Mouse (Mus musculus): Measurements from ENCODE around the gene Prrc2a. TPM values are rescaled to one million over a fixed set of nuclear protein-coding genes. Genes with fewer than 3 reads are reported as not detected.

Gene Prrc2a
- total and polyA plus RNA-seq, 2 experiments from 2014 or later: 88.0 to 230 TPM

DNA sequence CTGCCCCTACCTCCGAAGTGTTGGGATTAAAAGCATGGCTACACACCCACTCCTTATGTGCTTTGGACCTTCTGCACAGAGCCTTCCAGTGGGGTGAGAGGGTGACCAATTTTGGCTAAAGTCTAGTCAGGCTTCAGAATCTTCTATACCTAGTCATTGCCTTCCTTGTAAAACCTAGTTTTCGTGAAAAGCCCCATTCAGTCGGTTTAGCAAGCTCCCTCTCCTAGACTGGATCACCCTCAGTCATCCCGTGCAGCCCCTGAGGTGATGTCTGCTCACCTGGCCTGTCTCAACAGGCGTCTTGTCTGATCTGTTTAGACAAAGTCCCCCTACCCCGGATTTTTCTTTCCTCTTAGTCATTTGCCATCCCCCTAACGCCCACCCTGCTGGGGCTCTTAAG is 33.3 kb upstream of the Prrc2a start:
- TF ChIP-seq CTCF (IDR thresholded peaks at IDR 0.05): no peak
- H3K9ac ChIP-seq (replicated peaks; ENCODE audit: low read length, poor library complexity, severe bottlenecking): no peak overlapping the region
- H3K36me3 ChIP-seq (ENCODE audit: insufficient read depth, low read length): no peaks in the 10 kb centered on the region
- H3K27me3 ChIP-seq (ENCODE audit: insufficient read depth, low read length): peaks cover 20% of the 10 kb centered on the region
- H3K9me3 ChIP-seq (ENCODE audit: low read length): no peaks in the 10 kb centered on the region
- ATAC-seq (ENCODE audit: low FRiP score) (no peak), DNase-seq (ENCODE audit: low spot score) (no peak)
- H3K4me1 ChIP-seq (ENCODE audit: insufficient read depth, low read length): no peaks in the 10 kb centered on the region
- no peak overlapping the region for H3K4me3 ChIP-seq (ENCODE audit: low read depth, low read length)
- H3K4me2 ChIP-seq (ENCODE audit: low read depth, low read length, poor library complexity, severe bottlenecking): no peak overlapping the region
- 71% methylated on average over 7 of the region's 7 CpGs for WGBS
- no peak overlapping the region for H3K27ac ChIP-seq (ENCODE audit: low read depth, low read length)

DNA sequence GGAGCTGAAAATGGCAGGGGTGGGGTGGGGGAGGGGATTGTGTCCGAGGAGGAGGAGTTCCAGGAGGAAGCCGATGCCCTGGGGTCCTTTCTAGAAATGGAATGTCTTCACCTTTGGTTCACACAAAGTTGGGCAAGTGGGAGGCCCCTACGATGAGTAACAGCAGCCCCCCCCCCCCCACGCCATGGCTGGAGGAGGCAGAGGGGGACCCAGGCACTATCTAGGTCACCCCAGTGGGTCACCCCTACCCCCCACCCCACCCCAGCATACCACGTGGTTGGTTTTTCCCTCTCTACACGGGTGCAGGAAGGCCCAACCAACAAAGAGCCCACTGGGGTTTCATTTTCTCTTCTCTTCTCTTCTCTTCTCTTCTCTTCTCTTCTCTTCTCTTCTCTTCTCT is 32.4 kb upstream of the Prrc2a start:
- Histone ChIP-seq H3K4me1 (ENCODE audit: insufficient read depth, low read length) (no peaks in the 10 kb centered on the region), H3K27me3 (ENCODE audit: insufficient read depth, low read length) (peaks cover 20% of the 10 kb centered on the region), H3K36me3 (ENCODE audit: insufficient read depth, low read length) (no peaks in the 10 kb centered on the region), H3K9me3 (ENCODE audit: low read length) (no peaks in the 10 kb centered on the region), H3K27ac (ENCODE audit: low read depth, low read length) (no peak overlapping the region), H3K4me3 (ENCODE audit: low read depth, low read length) (no peak overlapping the region), H3K9ac (replicated peaks; ENCODE audit: low read length, poor library complexity, severe bottlenecking) (no peak overlapping the region), H3K4me2 (ENCODE audit: low read depth, low read length, poor library complexity, severe bottlenecking) (no peak overlapping the region)
- no peak for DNase-seq (ENCODE audit: low spot score)
- WGBS: 63% methylated on average over 6 of the region's 6 CpGs
- no peak for ATAC-seq (ENCODE audit: low FRiP score)
- TF ChIP-seq CTCF (IDR thresholded peaks at IDR 0.05): no peak

DNA sequence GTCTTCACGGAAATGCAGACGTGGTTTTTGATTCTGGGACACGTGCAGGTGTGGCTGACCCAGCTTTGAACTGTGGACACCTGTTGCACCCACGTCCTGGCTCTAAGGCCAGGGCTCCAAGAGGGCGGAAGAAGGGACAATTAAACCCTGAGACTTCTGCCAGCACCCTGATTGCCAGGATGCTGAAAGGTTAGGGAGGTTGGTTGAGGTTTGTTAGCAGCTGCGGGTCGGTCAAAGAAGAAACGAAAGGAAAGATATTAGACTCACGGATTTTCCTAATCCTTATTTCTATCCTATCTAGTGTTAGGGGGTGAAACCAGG is 31.6 kb upstream of the Prrc2a start:
- ATAC-seq (ENCODE audit: low FRiP score) (no peak), DNase-seq (ENCODE audit: low spot score) (no peak)
- no peak overlapping the region for H3K27ac ChIP-seq (ENCODE audit: low read depth, low read length)
- H3K4me1 ChIP-seq (ENCODE audit: insufficient read depth, low read length): no peaks in the 10 kb centered on the region
- H3K9ac ChIP-seq (replicated peaks; ENCODE audit: low read length, poor library complexity, severe bottlenecking): no peak overlapping the region
- peaks cover 20% of the 10 kb centered on the region for H3K27me3 ChIP-seq (ENCODE audit: insufficient read depth, low read length)
- no peaks in the 10 kb centered on the region for H3K36me3 ChIP-seq (ENCODE audit: insufficient read depth, low read length)
- no peaks in the 10 kb centered on the region for H3K9me3 ChIP-seq (ENCODE audit: low read length)
- H3K4me3 ChIP-seq (ENCODE audit: low read depth, low read length): peak overlapping the region; percentile 40
- H3K4me2 ChIP-seq (ENCODE audit: low read depth, low read length, poor library complexity, severe bottlenecking): peak overlapping the region; percentile 59
- TF ChIP-seq CTCF (IDR thresholded peaks at IDR 0.05): no peak
- 25% methylated on average over 9 of the region's 9 CpGs for WGBS

DNA sequence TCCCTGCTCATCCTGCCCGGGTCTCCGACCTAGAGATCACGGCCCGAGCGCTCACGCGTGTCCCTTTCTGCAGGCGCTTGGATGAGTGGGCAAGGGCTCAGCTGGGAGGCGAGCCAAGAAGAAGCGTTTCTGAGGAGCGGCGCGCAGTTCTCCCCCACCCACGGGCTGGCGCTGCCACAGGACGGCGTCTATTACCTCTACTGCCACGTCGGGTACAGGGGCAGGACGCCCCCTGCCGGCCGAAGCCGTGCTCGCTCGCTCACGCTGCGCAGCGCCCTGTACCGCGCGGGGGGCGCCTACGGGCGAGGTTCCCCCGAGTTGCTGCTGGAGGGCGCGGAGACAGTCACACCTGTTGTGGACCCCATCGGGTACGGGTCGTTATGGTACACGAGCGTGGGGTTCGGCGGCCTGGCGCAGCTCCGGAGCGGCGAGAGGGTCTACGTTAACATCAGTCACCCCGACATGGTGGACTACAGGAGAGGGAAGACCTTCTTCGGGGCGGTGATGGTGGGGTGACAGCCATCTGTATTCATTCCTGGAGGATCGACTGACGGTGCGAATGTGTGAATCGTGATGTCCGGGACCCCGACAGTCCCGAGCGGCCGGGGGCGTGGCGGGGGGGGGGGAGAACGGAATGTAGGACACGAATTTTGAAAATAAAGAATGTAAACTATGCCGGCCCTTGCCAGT is 31.1 kb upstream of the Prrc2a start:
- Histone ChIP-seq H3K4me3 (ENCODE audit: low read depth, low read length) (peak overlapping the region; percentile 40), H3K36me3 (ENCODE audit: insufficient read depth, low read length) (no peaks in the 10 kb centered on the region), H3K9me3 (ENCODE audit: low read length) (no peaks in the 10 kb centered on the region), H3K27ac (ENCODE audit: low read depth, low read length) (no peak overlapping the region), H3K4me2 (ENCODE audit: low read depth, low read length, poor library complexity, severe bottlenecking) (peak overlapping the region; percentile 59), H3K4me1 (ENCODE audit: insufficient read depth, low read length) (no peaks in the 10 kb centered on the region), H3K27me3 (ENCODE audit: insufficient read depth, low read length) (peaks cover 20% of the 10 kb centered on the region), H3K9ac (replicated peaks; ENCODE audit: low read length, poor library complexity, severe bottlenecking) (no peak overlapping the region; the same call in 1 of the 2 replicates)
- ATAC-seq (ENCODE audit: low FRiP score): peak; percentile 87
- peak; percentile 85 for TF ChIP-seq CTCF (IDR thresholded peaks at IDR 0.05)
- peak; percentile 73 for DNase-seq (ENCODE audit: low spot score)
- 3% methylated on average over 66 of the region's 66 CpGs for WGBS

DNA sequence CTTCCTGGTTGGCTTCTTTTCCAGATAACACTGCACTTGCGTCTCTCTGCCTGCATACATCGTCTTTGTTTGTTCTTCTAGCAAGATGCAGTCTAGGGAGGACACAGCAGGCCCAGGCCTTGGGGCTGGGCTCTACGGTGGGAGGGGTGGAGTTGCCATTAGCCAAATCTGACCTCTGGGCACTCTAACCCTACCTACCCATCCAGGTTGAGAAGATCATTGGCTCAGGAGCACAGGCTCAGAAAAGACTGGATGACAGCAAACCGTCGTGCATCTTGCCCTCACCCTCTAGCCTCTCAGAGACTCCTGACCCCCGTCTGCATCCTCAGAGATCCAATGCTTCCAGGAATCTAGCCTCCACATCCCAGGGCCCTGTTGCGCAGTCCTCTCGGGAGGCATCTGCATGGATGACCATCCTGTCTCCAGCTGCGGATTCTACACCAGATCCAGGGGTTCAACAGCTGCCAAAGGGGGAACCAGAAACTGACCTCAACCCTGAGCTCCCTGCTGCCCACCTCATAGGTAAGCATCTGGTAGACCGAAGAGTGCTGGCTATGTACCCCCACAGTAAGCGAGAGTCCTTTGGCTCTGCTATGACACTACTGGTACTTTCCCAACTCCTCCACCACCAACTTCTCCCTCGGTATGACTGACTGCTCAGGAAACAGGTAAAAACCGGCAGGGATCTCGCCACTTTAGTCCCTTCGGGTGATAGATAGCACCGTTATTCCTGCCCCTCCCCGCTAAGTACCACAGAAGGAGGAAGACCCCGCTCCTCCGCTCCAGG is 30.3 kb upstream of the Prrc2a start:
- no peak for TF ChIP-seq CTCF (IDR thresholded peaks at IDR 0.05)
- Histone ChIP-seq H3K4me2 (ENCODE audit: low read depth, low read length, poor library complexity, severe bottlenecking) (peak overlapping the region; percentile 59), H3K9me3 (ENCODE audit: low read length) (no peaks in the 10 kb centered on the region), H3K27ac (ENCODE audit: low read depth, low read length) (no peak overlapping the region), H3K27me3 (ENCODE audit: insufficient read depth, low read length) (peaks cover 14% of the 10 kb centered on the region), H3K9ac (replicated peaks; ENCODE audit: low read length, poor library complexity, severe bottlenecking) (no peak overlapping the region), H3K4me1 (ENCODE audit: insufficient read depth, low read length) (no peaks in the 10 kb centered on the region), H3K36me3 (ENCODE audit: insufficient read depth, low read length) (no peaks in the 10 kb centered on the region), H3K4me3 (ENCODE audit: low read depth, low read length) (peak overlapping the region; percentile 40)
- ATAC-seq (ENCODE audit: low FRiP score) (peak; percentile 62), DNase-seq (ENCODE audit: low spot score) (no peak)
- 46% methylated on average over 19 of the region's 19 CpGs for WGBS
